Mouse (Mus musculus) ES-E14 (cell line): ENCODE measurements around the gene Hist1h3d.

Source experiments
- CHD2 ChIP-seq: IDR thresholded peaks from 2 replicates; pipeline ENCODE4 v1.6.1; 2014; ENCODE audit warnings: mild to moderate bottlenecking, low read depth, low read length, inconsistent platforms
- MAFK ChIP-seq: IDR thresholded peaks from 2 replicates; pipeline ENCODE4 v1.6.1; 2014; ENCODE audit warnings: mild to moderate bottlenecking, low read depth, low read length, inconsistent platforms; ENCODE audit not compliant: insufficient read depth

GRCm38 (mm10) chr13:23529005-23529404 is 46.6 kb upstream of the Hist1h3d start:
- no peak for TF ChIP-seq CHD2
- no peak for TF ChIP-seq MAFK
